ENCODE assay signal across 9 mouse cellular contexts in genomic region chr12:79261035-79261434, GRCm38 (mm10). TPM values are rescaled to one million over a fixed set of nuclear protein-coding genes. Genes with fewer than 3 reads are reported as not detected.
DNase-seq lines count a peak whose midpoint lies in the region; ATAC-seq and TF ChIP-seq lines count a peak whose summit lies in the region.
"Had no signal": no experiment of that assay in that cellular context is flagged by ENCODE, and none has a peak within 500 bp of the region (broad histone marks: within the 10 kb centered on the region; RNA-seq: fewer than 3 reads in every experiment).

No protein-coding gene starts in this region.

- no peak for TF ChIP-seq EP300 in stomach, postnatal 0 days (optimal IDR thresholded peaks at IDR 0.05)

- H3K4me3 ChIP-seq in intestine, postnatal 0 days (ENCODE audit: low read depth, low read length): no peak overlapping the region
- no peak overlapping the region for H3K4me3 ChIP-seq in intestine, embryonic 15.5 days (replicated peaks)
- no peak overlapping the region for H3K4me3 ChIP-seq in stomach, postnatal 0 days (ENCODE audit: low read depth, low read length)
- H3K4me3 ChIP-seq: lung, embryonic 15.5 days had no signal

- peak; percentile 10 for DNase-seq in adrenal gland, adult 2 months
- DNase-seq in adrenal gland, adult 8-10 months: no peak
- DNase-seq in 416B (ENCODE audit: low read depth): peak; percentile 34
- DNase-seq in embryo, embryonic 10 days (ENCODE audit: low spot score): peak; percentile 29
- DNase-seq in left cerebral cortex, postnatal 4 days: peak; percentile 33
- peak; percentile 59 for DNase-seq in stomach, postnatal 0 days (ENCODE audit: low spot score)

- no peak overlapping the region for H3K27ac ChIP-seq in intestine, postnatal 0 days (ENCODE audit: low read depth, low read length)
- H3K27ac ChIP-seq in intestine, embryonic 15.5 days: no peak overlapping the region
- no peak overlapping the region for H3K27ac ChIP-seq in stomach, postnatal 0 days (replicated peaks)
- H3K27ac ChIP-seq: lung, embryonic 15.5 days had no signal

- ATAC-seq in intestine, postnatal 0 days: no peak
- ATAC-seq in intestine, embryonic 15.5 days: no peak
- ATAC-seq in stomach, postnatal 0 days (ENCODE audit: low FRiP score, low TSS enrichment): no peak

- peaks cover 85% of the 10 kb centered on the region for H3K36me3 ChIP-seq in intestine, postnatal 0 days (ENCODE audit: control insufficient read depth, insufficient read depth)
- peaks cover 25% of the 10 kb centered on the region for H3K36me3 ChIP-seq in intestine, embryonic 15.5 days
- H3K36me3 ChIP-seq in stomach, postnatal 0 days (ENCODE audit: control insufficient read depth, insufficient read depth, low read length): peaks cover 18% of the 10 kb centered on the region

- peak; percentile 65 for TF ChIP-seq CTCF in intestine, postnatal 0 days (IDR thresholded peaks at IDR 0.05; ENCODE audit: low read depth)
- TF ChIP-seq CTCF in stomach, postnatal 0 days (IDR thresholded peaks at IDR 0.05; ENCODE audit: low read depth): peak; percentile 73

- no peaks in the 10 kb centered on the region for H3K9me3 ChIP-seq in intestine, postnatal 0 days (ENCODE audit: control insufficient read depth)
- no peaks in the 10 kb centered on the region for H3K9me3 ChIP-seq in intestine, embryonic 15.5 days
- no peaks in the 10 kb centered on the region for H3K9me3 ChIP-seq in stomach, postnatal 0 days (ENCODE audit: control insufficient read depth, low read length)
- H3K9me3 ChIP-seq: lung, embryonic 15.5 days had no signal

- H3K4me1 ChIP-seq in intestine, postnatal 0 days (replicated peaks; ENCODE audit: control insufficient read depth, insufficient read depth, low read length): no peaks in the 10 kb centered on the region
- H3K4me1 ChIP-seq in intestine, embryonic 15.5 days (replicated peaks): no peaks in the 10 kb centered on the region
- no peaks in the 10 kb centered on the region for H3K4me1 ChIP-seq in stomach, postnatal 0 days (replicated peaks; ENCODE audit: control insufficient read depth, insufficient read depth)
- H3K4me1 ChIP-seq: lung, embryonic 15.5 days had no signal

- H3K27me3 ChIP-seq in intestine, postnatal 0 days (replicated peaks; ENCODE audit: control insufficient read depth, insufficient read depth, low read length): no peaks in the 10 kb centered on the region
- H3K27me3 ChIP-seq in intestine, embryonic 15.5 days (replicated peaks): no peaks in the 10 kb centered on the region
- no peaks in the 10 kb centered on the region for H3K27me3 ChIP-seq in stomach, postnatal 0 days (ENCODE audit: control insufficient read depth, insufficient read depth, low read length)
- H3K27me3 ChIP-seq: lung, embryonic 15.5 days had no signal

- no peak overlapping the region for H3K4me2 ChIP-seq in intestine, postnatal 0 days (replicated peaks; ENCODE audit: low read depth)
- H3K4me2 ChIP-seq in intestine, embryonic 15.5 days (replicated peaks): no peak overlapping the region
- no peak overlapping the region for H3K4me2 ChIP-seq in stomach, postnatal 0 days (replicated peaks; ENCODE audit: low read depth)
- H3K4me2 ChIP-seq: lung, embryonic 15.5 days had no signal

- intact Hi-C loops in left cerebral cortex, postnatal 4 days (cut with DNase I): no loop called here

- no peak overlapping the region for H3K9ac ChIP-seq in intestine, postnatal 0 days (ENCODE audit: low read depth, low read length)
- no peak overlapping the region for H3K9ac ChIP-seq in intestine, embryonic 15.5 days
- H3K9ac ChIP-seq in stomach, postnatal 0 days (ENCODE audit: low read length): no peak overlapping the region
- H3K9ac ChIP-seq: lung, embryonic 15.5 days had no signal

- 51% methylated on average over 5 of the region's 5 CpGs for WGBS in intestine, postnatal 0 days
- 51% methylated on average over 5 of the region's 5 CpGs for whole genome bisulfite sequencing in intestine, embryonic 15.5 days
- WGBS in stomach, postnatal 0 days: 54% methylated on average over 5 of the region's 5 CpGs

RNA-seq across cellular contexts. Expression of gene Zfyve26, which starts 35.1 kb away (rescaled TPM):
- 10 to 100 TPM; 19.7 to 23.0 TPM for total RNA-seq in adrenal gland, adult 2 months (2021)
- polyA plus RNA-seq in adrenal gland, adult 2 months (2012; rRNA removed): 10.5 and 11.2 TPM in 2 replicates
- total RNA-seq in adrenal gland, adult 8-10 months (2022): 10 to 100 TPM; 21.3 to 46.5 (median 28.2) TPM
- polyA plus RNA-seq in intestine, postnatal 0 days (2015; fragmentation: Nextera tagmentation; extraction: Ambion mirVana): 7.9 and 10.1 TPM in 2 replicates
- polyA plus RNA-seq in intestine, embryonic 15.5 days (2015; fragmentation: Nextera tagmentation; extraction: Ambion mirVana): 11.6 and 13.7 TPM in 2 replicates
- total RNA-seq in left cerebral cortex, postnatal 4 days (2021): 10 to 100 TPM; 23.1 to 26.3 TPM
- 3.7 and 4.6 TPM in 2 replicates for polyA plus RNA-seq in stomach, postnatal 0 days (2015; fragmentation: Nextera tagmentation; extraction: Ambion mirVana)

RNA-seq across cellular contexts. Expression of gene Rad51b, which starts 36.0 kb away (rescaled TPM):
- under 1 TPM; 0.45 to 0.49 TPM for total RNA-seq in adrenal gland, adult 2 months (2021)
- 0.07 and 0.08 TPM in 2 replicates for polyA plus RNA-seq in adrenal gland, adult 2 months (2012; rRNA removed)
- under 1 TPM; 0.35 to 0.74 (median 0.48) TPM for total RNA-seq in adrenal gland, adult 8-10 months (2022)
- polyA plus RNA-seq in intestine, postnatal 0 days (2015; fragmentation: Nextera tagmentation; extraction: Ambion mirVana): 1.3 and 1.9 TPM in 2 replicates
- polyA plus RNA-seq in intestine, embryonic 15.5 days (2015; fragmentation: Nextera tagmentation; extraction: Ambion mirVana): 7.8 and 8.4 TPM in 2 replicates
- under 1 TPM; 0.56 to 0.84 TPM for total RNA-seq in left cerebral cortex, postnatal 4 days (2021)
- polyA plus RNA-seq in stomach, postnatal 0 days (2015; fragmentation: Nextera tagmentation; extraction: Ambion mirVana): 1.9 and 2.0 TPM in 2 replicates

RNA-seq across cellular contexts. Expression of gene Rdh12, which starts 52.3 kb away (rescaled TPM):
- under 1 TPM; 0.66 to 0.86 TPM for total RNA-seq in adrenal gland, adult 2 months (2021)
- polyA plus RNA-seq in adrenal gland, adult 2 months (2012; rRNA removed): 0.09 and 0.12 TPM in 2 replicates
- total RNA-seq in adrenal gland, adult 8-10 months (2022): 1 to 10 TPM in 1 of 4 experiments, under 1 TPM in 3; 0.52 to 1.4 (median 0.65) TPM
- 0.24 and 0.44 TPM in 2 replicates for polyA plus RNA-seq in intestine, postnatal 0 days (2015; fragmentation: Nextera tagmentation; extraction: Ambion mirVana)
- 1.3 and 1.4 TPM in 2 replicates for polyA plus RNA-seq in intestine, embryonic 15.5 days (2015; fragmentation: Nextera tagmentation; extraction: Ambion mirVana)
- total RNA-seq in left cerebral cortex, postnatal 4 days (2021): 1 to 10 TPM in 1 of 2 experiments, under 1 TPM in 1; 0.84 to 1.3 TPM
- polyA plus RNA-seq in stomach, postnatal 0 days (2015; fragmentation: Nextera tagmentation; extraction: Ambion mirVana): 78.8 and 88.1 TPM in 2 replicates

Comparison
In these comparisons a context has a peak if more than half of its experiments do, and no peak if none do; other contexts are left out.
1. RNA of gene Rdh12, which starts 52.3 kb away (polyA plus RNA-seq): 78.8 to 88.1 TPM in stomach, postnatal 0 days; 1.3 to 1.4 TPM in intestine, embryonic 15.5 days, 0.24 to 0.44 TPM in intestine, postnatal 0 days and 0.09 to 0.12 TPM in adrenal gland, adult 2 months; every median in the first group is over 10 times any median in the second.